Mouse (Mus musculus): ENCODE measurements around the gene Wdr45. TPM values are rescaled to one million over a fixed set of nuclear protein-coding genes. Genes with fewer than 3 reads are reported as not detected.
A peak's percentile ranks its signal among the peaks of the same experiment; 100 is the strongest.

Gene Wdr45
- polyA plus RNA-seq, 1 experiment: 33.6 TPM

DNA sequence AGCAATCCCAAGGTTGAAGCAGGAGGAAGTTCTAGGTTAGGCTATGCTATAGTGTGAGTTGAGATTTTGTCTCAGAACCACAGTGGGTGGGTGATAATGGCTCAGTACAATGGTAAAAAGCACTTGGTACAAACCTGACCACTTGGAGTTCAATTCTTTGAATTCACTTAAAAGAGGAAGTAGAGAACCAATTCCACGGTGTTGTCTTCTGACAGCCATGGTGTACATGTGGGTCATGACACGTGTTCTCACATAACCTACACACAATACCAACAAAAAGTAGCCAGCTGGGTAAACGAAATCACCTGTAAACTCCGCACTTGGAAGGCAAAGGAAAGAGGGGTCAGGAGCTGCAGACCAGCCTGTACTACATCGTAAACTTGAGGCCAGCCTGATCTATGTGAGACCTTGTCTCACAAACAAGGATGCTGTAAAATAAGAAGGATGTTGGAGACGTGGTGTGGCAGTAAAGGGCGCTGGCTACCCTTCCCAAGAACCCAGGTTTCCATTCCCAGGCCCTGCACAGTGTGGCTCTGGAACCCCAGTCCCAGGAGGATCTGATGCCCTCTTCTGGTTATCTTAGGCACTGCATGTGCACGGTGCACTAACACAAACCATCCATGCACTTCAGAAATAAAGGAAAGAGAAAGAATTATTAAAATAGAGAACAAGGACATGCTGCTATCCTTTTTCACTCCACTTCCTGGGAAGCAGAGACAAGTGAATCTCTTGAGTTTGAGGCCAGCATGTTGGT, 62.4 kb downstream of the Wdr45 start:
- WGBS: 45% methylated on average over 8 of the region's 8 CpGs
- peaks cover 18% of the 10 kb centered on the region for H3K36me3 ChIP-seq (ENCODE audit: control insufficient read depth, insufficient read depth, low read length)
- H3K27me3 ChIP-seq (ENCODE audit: control insufficient read depth, insufficient read depth, low read length): no peaks in the 10 kb centered on the region
- H3K4me1 ChIP-seq (ENCODE audit: control insufficient read depth, insufficient read depth, insufficient read length, low read length): 0 out of 2 replicates have a peak, but pooled peaks cover 2% of the 10 kb centered on the region
- TF ChIP-seq POLR2A (IDR thresholded peaks at IDR 0.05; ENCODE audit: low read depth, low read length) (no peak), CTCF (IDR thresholded peaks at IDR 0.05; ENCODE audit: extremely low read depth, insufficient read length, insufficient replicate concordance, low read depth, low read length) (peak; percentile 66; the same call in 1 of the 2 replicates)
- H3K4me3 ChIP-seq (ENCODE audit: low read depth, low read length): no peak overlapping the region
- H3K27ac ChIP-seq (ENCODE audit: insufficient read depth, low read depth, low read length): no peak overlapping the region

Other genes starting within 250 kb of the Wdr45 start
- 0.62 and 1.2 TPM in 2 replicates for gene Foxp3, start 140.7 kb upstream of the Wdr45 start, polyA plus RNA-seq (2012; rRNA removed)
- 0.98 and 1.6 TPM in 2 replicates for gene Ppp1r3f, start 140.1 kb upstream of the Wdr45 start, polyA plus RNA-seq (2012; rRNA removed)
- 5.0 and 11.1 TPM in 2 replicates for gene Ccdc22, start 108.8 kb upstream of the Wdr45 start, polyA plus RNA-seq (2012; rRNA removed)
- 0.03 and 0.04 TPM in 2 replicates for gene Cacna1f, start 107.2 kb upstream of the Wdr45 start, polyA plus RNA-seq (2012; rRNA removed)
- 2.4 and 3.2 TPM in 2 replicates for gene Syp, start 75.9 kb upstream of the Wdr45 start, polyA plus RNA-seq (2012; rRNA removed)
- gene Prickle3, start 57.1 kb upstream of the Wdr45 start, polyA plus RNA-seq (2012; rRNA removed): 10.3 and 13.0 TPM in 2 replicates
- gene Plp2, start 42.9 kb upstream of the Wdr45 start, polyA plus RNA-seq (2012; rRNA removed): 99.6 and 138 TPM in 2 replicates
- 0.90 and 1.5 TPM in 2 replicates for gene Magix, start 33.1 kb upstream of the Wdr45 start, polyA plus RNA-seq (2012; rRNA removed)
- 2.3 and 3.6 TPM in 2 replicates for gene Gpkow, start 17.2 kb upstream of the Wdr45 start, polyA plus RNA-seq (2012; rRNA removed)
- gene Gm45208, start 7.9 kb downstream of the Wdr45 start, polyA plus RNA-seq (2012; rRNA removed): 0.10 and 0.25 TPM in 2 replicates
- 36.5 and 46.2 TPM in 2 replicates for gene Praf2, start 14.1 kb downstream of the Wdr45 start, polyA plus RNA-seq (2012; rRNA removed)
- gene Ccdc120, start 36.6 kb downstream of the Wdr45 start, polyA plus RNA-seq (2012; rRNA removed): 16.3 and 65.1 TPM in 2 replicates
- 19.5 and 23.0 TPM in 2 replicates for gene Tfe3, start 48.2 kb downstream of the Wdr45 start, polyA plus RNA-seq (2012; rRNA removed)
- 13.0 and 23.2 TPM in 2 replicates for gene Gripap1, start 75.4 kb downstream of the Wdr45 start, polyA plus RNA-seq (2012; rRNA removed)
- 0.72 and 1.3 TPM in 2 replicates for gene Kcnd1, start 108.0 kb downstream of the Wdr45 start, polyA plus RNA-seq (2012; rRNA removed)
- gene Otud5, start 127.0 kb downstream of the Wdr45 start, polyA plus RNA-seq (2012; rRNA removed): 22.0 and 45.8 TPM in 2 replicates
- gene Pim2, start 163.9 kb downstream of the Wdr45 start, polyA plus RNA-seq (2012; rRNA removed): 6.8 and 14.5 TPM in 2 replicates
- 53.4 and 99.6 TPM in 2 replicates for gene Slc35a2, start 169.7 kb downstream of the Wdr45 start, polyA plus RNA-seq (2012; rRNA removed)
- gene Pqbp1, start 184.9 kb downstream of the Wdr45 start, polyA plus RNA-seq (2012; rRNA removed): 15.0 and 31.7 TPM in 2 replicates
- gene Timm17b, start 185.0 kb downstream of the Wdr45 start, polyA plus RNA-seq (2012; rRNA removed): 20.8 and 31.8 TPM in 2 replicates
- gene Gm10491, start 193.5 kb downstream of the Wdr45 start, polyA plus RNA-seq (2012; rRNA removed): not detected in 2 replicates
- not detected in 2 replicates for gene Gm10490, start 195.2 kb downstream of the Wdr45 start, polyA plus RNA-seq (2012; rRNA removed)
- gene Pcsk1n, start 205.5 kb downstream of the Wdr45 start, polyA plus RNA-seq (2012; rRNA removed): 10.8 and 21.1 TPM in 2 replicates
- not detected in 2 replicates for gene Eras, start 214.3 kb downstream of the Wdr45 start, polyA plus RNA-seq (2012; rRNA removed)
- 5.8 and 11.0 TPM in 2 replicates for gene Hdac6, start 233.6 kb downstream of the Wdr45 start, polyA plus RNA-seq (2012; rRNA removed)

All from small intestine, adult 2 months (tissue).